Mouse (Mus musculus) 416B (cell line): ENCODE data around the gene Edem2.

Experiments
- DNase-seq: peaks from one replicate; pipeline ENCODE4 v3.0.0; 2011; ENCODE audit warnings: low read depth

Gene Edem2

GRCm38 (mm10) chr2:155729158-155729645 lies at the start of gene Edem2:
TSS of gene Edem2 (minus strand) at chr2:155729475.
- peak; percentile 94 for DNase-seq

- no peak for DNase-seq
Observed at GRCm38 (mm10) chr2:155779066-155779465, 49.8 kb upstream of the Edem2 start.

GRCm38 (mm10) chr2:155778004-155778403 lies 48.7 kb upstream of the Edem2 start:
- no peak for DNase-seq

GRCm38 (mm10) chr2:155777688-155777985 lies 48.4 kb upstream of the Edem2 start:
- DNase-seq: no peak

- no peak for DNase-seq
Observed at GRCm38 (mm10) chr2:155776824-155777687, 47.8 kb upstream of the Edem2 start.

GRCm38 (mm10) chr2:155775685-155776263 lies 46.5 kb upstream of the Edem2 start:
- no peak for DNase-seq

- no peak for DNase-seq
Observed at GRCm38 (mm10) chr2:155774927-155775684, 45.8 kb upstream of the Edem2 start, which contains the start of gene Mmp24. TSS of gene Mmp24 (plus strand) at chr2:155775342.

GRCm38 (mm10) chr2:155774261-155774926 lies 45.1 kb upstream of the Edem2 start:
- no peak for DNase-seq

GRCm38 (mm10) chr2:155773664-155774063 lies 44.4 kb upstream of the Edem2 start:
- no peak for DNase-seq

GRCm38 (mm10) chr2:155764679-155765418 lies 35.6 kb upstream of the Edem2 start:
- peak; percentile 80 for DNase-seq

GRCm38 (mm10) chr2:155756855-155757566 lies 27.7 kb upstream of the Edem2 start:
- DNase-seq: peak; percentile 61

- peak; percentile 93 for DNase-seq
Observed at GRCm38 (mm10) chr2:155755746-155756145, 26.5 kb upstream of the Edem2 start.

- DNase-seq: no peak
Observed at GRCm38 (mm10) chr2:155751014-155751786, 21.9 kb upstream of the Edem2 start, which contains the start of gene Procr. TSS of gene Procr (plus strand) at chr2:155751117.

- DNase-seq: no peak
Observed at GRCm38 (mm10) chr2:155749394-155749793, 20.1 kb upstream of the Edem2 start.

GRCm38 (mm10) chr2:155745487-155745886 lies 16.2 kb upstream of the Edem2 start:
- no peak for DNase-seq

- DNase-seq: peak; percentile 79
Observed at GRCm38 (mm10) chr2:155743351-155743750, 14.1 kb upstream of the Edem2 start.

GRCm38 (mm10) chr2:155742931-155743337 lies 13.7 kb upstream of the Edem2 start:
- peak; percentile 95 for DNase-seq

GRCm38 (mm10) chr2:155742211-155742610 lies 12.9 kb upstream of the Edem2 start:
- DNase-seq: peak; percentile 81

- DNase-seq: no peak
Observed at GRCm38 (mm10) chr2:155737803-155738202, 8.5 kb upstream of the Edem2 start.

- DNase-seq: peak; percentile 81
Observed at GRCm38 (mm10) chr2:155736936-155737335, 7.7 kb upstream of the Edem2 start.
